Mouse (Mus musculus): ENCODE results near the gene Klhdc4.

Klhdc4 gene

DNA sequence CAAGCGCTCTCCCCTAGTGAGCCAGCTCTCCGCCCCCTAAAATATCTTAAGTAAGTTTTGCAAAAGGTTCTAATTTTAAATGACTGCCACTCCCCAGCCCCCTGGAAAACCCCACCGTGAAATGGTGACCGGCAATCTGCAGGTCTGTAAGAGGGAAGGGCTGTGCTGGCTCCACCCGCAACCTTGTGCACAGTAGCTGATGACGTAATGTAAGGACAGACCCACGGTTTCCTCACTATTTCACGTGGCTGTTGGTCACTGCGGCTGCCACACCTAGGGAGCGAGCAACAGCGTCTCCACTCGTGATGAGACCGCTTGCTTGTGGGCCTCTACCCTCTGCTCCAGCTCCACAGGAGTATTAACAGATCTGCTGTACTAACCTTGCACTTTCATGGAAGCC, 23.2 kb downstream of the Klhdc4 start:
- no peak for DNase-seq

- no peak for DNase-seq
These were observed 24.5 kb downstream of the Klhdc4 start for GRCm38 (mm10) chr8:121804829-121805228.

DNA sequence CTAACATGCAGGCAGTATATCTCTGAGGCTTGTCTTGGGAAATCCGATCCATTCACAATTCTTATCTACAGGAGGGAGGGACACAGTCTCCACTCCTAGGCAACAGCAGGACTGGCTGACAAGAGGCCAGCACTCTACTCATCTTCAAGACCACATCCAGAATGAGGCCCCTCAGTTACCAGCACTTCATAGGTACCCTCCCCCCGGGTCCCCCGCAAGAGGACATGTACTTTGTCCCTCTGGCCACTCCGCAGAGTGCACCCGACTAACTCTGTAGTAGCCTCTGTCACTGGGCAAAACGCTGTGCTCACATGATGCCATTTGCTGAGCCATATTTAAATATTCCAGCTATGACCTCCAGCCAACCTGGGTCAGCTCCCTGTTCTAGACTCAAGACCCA, 31.0 kb downstream of the Klhdc4 start:
- no peak for DNase-seq

DNA sequence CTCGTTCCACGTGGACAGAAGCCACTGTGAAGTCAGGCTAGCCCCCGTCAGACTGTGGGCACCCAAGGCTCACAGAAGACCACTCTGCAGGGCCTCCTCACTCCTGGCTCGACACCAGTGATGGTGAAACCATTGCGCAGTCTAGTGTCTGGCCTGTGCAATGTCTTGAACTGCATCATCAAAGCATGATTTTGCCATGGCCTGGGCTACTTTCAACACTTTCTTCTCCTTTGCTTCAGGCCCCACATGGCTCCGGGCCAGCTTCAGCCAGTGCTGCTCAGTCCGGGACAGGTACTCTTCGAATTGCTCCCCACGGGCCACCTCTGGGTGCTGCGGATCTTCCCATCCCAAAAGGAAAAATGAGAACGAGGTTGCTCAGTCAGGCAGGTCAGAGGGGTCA, 33.0 kb downstream of the Klhdc4 start:
- DNase-seq: no peak

GRCm38 (mm10) chr8:121795461-121795860, 33.9 kb downstream of the Klhdc4 start:
- DNase-seq: no peak

GRCm38 (mm10) chr8:121794151-121794550, 35.2 kb downstream of the Klhdc4 start:
- no peak for DNase-seq

DNA sequence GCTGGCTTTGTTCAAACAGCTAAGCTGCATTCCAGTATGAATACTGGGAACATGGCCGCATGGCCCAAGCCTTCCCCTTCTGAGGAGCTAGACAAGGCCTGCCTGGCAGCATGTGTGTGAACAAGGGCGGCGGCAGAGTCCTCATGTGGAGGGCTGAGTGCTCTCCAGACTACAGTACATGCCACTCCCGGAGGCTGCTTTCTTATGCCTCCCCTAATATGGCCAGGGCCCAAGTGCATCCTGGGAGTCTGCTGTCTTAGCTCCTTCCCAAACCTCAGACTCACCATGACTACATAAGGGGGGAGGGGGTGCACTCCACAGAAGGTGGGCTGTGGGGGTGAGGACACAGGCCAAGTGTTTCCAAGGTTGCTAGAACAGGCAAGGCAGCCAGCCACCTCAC, 36.7 kb downstream of the Klhdc4 start:
- DNase-seq: no peak

DNA sequence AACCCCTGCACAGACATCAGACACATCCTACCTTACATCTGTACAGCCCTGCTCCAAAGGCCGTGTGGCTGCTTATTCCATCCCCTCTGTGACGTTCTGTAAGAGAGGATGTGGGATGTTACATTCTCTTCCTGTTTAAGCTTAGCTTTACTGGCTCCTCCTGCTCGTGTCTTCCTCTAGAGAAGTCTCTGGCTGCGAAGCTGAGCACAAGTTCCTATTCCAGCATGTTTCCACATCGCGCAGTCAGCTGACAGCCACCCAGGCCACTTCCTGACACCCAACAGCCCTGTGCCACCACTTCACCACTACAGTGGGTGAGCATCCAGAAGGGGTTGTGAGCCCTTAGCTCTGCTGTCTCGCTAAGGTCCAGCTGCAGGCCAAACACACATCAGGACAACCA, 37.2 kb downstream of the Klhdc4 start:
- no peak for DNase-seq

GRCm38 (mm10) chr8:121788786-121789185, 40.6 kb downstream of the Klhdc4 start:
- DNase-seq: no peak

- no peak for DNase-seq
These were observed 42.8 kb downstream of the Klhdc4 start for GRCm38 (mm10) chr8:121786542-121786941.

DNA sequence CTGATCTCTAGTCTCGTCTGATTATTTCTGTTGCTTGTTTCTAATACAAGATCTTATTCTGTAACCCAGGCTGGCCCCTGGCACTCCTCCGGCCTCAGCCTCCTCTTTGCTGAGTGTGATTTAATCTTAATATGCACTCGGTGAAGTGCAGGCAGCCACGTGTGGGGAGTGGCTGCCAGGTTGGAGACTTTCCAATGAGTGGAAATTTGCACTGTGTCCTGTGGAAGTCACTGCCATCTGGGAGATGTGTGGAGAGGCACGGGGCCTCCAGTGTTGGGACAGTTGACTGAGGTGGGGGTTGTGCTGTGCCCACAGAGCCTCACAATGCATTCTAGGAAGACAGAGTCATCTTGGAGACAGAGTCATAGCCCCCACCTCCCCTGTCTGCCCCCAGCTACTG, 46.9 kb downstream of the Klhdc4 start:
- no peak for DNase-seq

- DNase-seq: no peak
These were observed 55.5 kb downstream of the Klhdc4 start for GRCm38 (mm10) chr8:121773876-121774275.

DNA sequence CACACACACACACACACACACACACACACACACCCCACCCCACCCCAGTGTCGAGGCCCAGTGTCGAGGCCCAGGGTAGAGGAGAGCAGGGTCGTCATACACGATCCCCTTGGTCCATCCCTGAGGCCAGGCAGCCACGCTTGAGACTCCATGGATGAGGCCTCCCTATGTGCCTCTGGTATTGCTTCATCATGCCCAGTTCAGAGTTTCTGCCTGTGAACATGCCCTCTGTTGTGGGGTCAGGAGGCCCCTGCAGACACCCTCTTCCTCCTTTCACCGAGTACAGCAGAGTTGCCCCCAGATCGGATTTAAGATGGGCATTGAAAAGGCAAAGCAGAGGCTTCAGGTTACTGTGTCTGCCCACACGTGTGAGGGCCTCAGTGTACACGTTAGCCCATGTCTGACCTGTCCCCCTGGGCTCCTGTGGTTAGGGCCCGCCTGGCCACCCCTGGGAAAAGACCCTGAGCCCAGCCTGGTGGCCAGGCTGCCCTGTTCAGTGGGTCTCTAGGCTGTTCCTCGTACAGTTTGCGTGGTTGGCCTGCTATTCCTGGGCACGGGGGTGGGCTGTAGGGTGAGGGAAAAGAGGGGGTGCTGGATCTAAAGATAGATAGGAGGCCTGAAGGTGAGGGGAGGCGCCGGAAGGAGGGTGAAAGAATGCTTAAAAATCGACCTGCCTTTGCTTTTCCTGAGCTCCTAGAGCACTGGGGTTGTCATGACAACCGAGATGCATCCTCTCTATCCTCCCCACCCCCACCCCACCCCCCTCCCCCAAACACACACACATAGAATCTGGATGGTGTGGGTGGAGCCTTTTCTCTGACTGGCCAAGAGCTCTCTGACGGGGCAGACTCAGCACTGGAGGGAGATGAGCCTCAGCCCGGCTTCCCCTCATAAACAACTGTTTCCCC, 58.3 kb downstream of the Klhdc4 start:
- DNase-seq: no peak

DNA sequence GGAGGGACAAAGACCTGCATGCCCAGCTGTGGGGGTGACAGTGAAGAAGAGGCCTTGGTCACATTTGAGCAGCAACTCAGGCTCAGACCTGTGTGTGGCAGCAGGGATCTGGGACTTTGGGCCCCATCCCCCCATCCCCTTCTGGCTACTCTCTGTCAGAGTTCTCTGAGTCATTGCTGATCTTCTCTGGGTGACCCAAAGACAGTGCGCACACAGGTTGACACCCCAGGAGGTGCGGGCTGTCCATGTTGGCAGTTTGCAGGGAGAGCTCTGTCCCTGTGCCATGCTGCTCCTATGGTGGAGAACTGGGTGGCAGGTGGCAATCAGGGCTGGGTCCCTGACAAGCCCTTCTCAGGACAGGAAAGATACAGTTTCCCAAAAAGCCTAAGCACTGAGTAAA, 59.7 kb downstream of the Klhdc4 start:
- no peak for DNase-seq

DNA sequence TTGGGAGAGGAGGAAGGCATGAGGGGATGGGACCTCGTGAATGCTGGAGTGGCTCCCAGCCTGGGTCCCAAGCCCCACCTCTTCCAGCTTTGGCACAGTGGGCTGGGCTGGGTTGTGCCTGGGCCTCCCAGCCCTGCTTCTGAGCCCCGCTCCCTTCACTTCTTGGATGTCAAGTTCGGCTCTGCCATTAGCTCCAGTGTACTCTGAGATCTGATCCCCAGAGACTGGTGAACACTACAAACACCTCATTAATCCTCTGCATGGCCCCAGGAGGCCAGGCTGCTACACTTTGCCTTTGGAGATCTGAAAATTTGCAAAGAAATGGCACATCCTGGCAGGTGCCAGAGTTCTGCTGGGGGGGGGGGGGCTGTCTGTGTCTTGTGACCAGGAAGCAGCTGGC, 60.3 kb downstream of the Klhdc4 start:
- DNase-seq: no peak

- no peak for DNase-seq
These were observed 63.7 kb downstream of the Klhdc4 start for GRCm38 (mm10) chr8:121765594-121766138.

DNA sequence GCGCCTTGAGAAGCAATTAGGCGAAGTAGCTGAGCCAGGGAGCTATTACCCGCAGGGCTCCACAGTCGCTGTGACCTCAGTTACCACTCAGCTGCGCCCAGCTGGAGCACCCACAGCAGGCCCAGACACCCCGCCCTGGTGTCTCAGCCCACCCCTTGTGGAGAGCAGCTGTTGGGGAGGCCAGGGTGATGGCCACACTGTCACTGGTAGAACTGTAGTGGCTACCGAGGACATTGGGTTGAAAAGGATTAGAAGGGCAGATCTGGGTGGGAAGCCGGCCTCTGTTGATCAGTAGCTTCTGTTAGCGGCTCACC, 65.7 kb downstream of the Klhdc4 start:
- no peak for DNase-seq

- DNase-seq: no peak
These were observed 66.2 kb downstream of the Klhdc4 start for GRCm38 (mm10) chr8:121762999-121763699.

GRCm38 (mm10) chr8:121761480-121761879, 67.9 kb downstream of the Klhdc4 start:
- peak; percentile 68 for DNase-seq

DNA sequence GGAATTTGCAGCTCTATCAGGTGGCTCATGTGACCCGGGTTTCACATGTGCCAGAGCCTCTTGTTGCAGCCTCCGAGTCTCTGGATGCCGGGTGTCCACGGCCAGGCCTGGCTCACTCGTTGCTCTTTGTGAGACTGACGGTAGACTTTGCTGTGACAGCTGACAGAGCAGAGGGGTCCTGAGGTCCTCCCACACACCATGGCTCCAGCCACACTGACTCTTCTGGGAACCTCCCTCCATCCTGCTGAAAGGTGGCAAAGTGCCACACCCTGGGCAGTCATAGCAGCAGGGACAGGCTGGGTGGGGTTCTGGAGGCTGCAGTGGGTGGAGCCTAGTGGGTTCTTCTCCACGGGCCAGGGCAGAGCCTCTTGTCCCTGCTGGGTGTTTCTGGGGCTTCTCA, 68.9 kb downstream of the Klhdc4 start:
- DNase-seq: no peak

DNA sequence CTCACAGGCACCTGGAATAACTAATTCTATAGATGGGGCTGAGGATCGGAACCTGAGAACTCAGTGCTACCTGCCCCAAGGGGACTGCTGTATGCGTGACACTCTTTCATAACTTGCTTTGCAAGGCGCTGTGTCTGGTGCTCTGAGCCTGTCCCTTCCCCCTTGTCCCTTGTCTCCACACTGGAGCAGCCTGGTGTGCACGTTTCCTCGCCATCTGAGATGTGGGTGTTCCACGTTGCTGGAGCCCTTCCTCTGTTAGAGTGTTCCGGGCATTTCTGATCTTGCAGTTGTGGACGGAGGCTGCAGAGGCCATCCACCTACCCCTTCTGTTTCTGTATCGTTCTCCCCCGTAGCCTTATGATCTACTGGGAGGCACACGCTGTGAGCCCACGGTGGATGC, 70.9 kb downstream of the Klhdc4 start:
- DNase-seq: no peak

GRCm38 (mm10) chr8:121751407-121751806, 78.0 kb downstream of the Klhdc4 start:
- DNase-seq: peak; percentile 78

GRCm38 (mm10) chr8:121750512-121750911, 78.9 kb downstream of the Klhdc4 start:
- DNase-seq: no peak

DNA sequence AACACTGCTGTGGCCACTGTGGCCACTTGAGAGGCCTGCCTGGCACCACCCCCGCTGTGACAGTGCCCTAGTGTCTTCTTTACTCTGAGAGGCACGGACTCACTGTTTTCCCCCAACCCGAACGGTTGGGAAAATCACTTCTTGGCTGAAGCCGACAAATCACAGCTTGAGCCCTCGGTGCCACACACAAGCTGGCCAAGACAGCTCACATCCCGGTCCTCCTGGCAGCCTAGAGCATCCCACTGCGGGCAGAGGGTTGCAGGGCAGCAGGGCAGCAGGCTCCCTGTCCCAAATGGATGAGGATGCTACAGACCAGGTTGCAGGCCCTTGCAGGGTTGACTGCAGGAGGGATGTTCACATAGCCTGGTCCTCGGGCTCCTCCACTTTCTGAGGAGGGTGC, 79.9 kb downstream of the Klhdc4 start:
- DNase-seq: no peak
